Mouse (Mus musculus) adrenal gland (tissue): ENCODE results near the gene Zfp704.

Experiments
- intact Hi-C: fragments of 180-260 bp; cut with DNase I; formaldehyde crosslinking; loops from one replicate; pipeline ENCODE4 v1.15.1; 2025

Gene Zfp704

GRCm38 (mm10) chr3:9432796-9433526, 176.9 kb downstream of the Zfp704 start:
- intact Hi-C loops, result no loop called here

- intact Hi-C loops, result no loop called here
Measured at GRCm38 (mm10) chr3:9432226-9432625, 177.7 kb downstream of the Zfp704 start.

- intact Hi-C loops, result no loop called here
Measured at GRCm38 (mm10) chr3:9429946-9430345, 179.9 kb downstream of the Zfp704 start.

GRCm38 (mm10) chr3:9427826-9428225, 182.1 kb downstream of the Zfp704 start:
- intact Hi-C loops, result no loop called here

GRCm38 (mm10) chr3:9425661-9426060, 184.2 kb downstream of the Zfp704 start:
- intact Hi-C loops, result no loop called here

GRCm38 (mm10) chr3:9424637-9425036, 185.2 kb downstream of the Zfp704 start:
- intact Hi-C loops, result no loop called here

- intact Hi-C loops, result no loop called here
Measured at GRCm38 (mm10) chr3:9423669-9424068, 186.2 kb downstream of the Zfp704 start.

- intact Hi-C loops, result loop anchor here (10.0 kb wide), 2 partner anchors 334 to 536 kb away; no protein-coding TSS in a partner anchor
Measured at GRCm38 (mm10) chr3:9408896-9409295, 201.0 kb downstream of the Zfp704 start.

GRCm38 (mm10) chr3:9407801-9408200, 202.1 kb downstream of the Zfp704 start:
- intact Hi-C loops, result loop anchor here (10.0 kb wide), 2 partner anchors 333 to 537 kb away; no protein-coding TSS in a partner anchor

- intact Hi-C loops, result loop anchor here (10.0 kb wide), 2 partner anchors 332 to 538 kb away; no protein-coding TSS in a partner anchor
Measured at GRCm38 (mm10) chr3:9407119-9407546, 202.8 kb downstream of the Zfp704 start.

GRCm38 (mm10) chr3:9405341-9405740, 204.5 kb downstream of the Zfp704 start:
- intact Hi-C loops, result loop anchor here (10.0 kb wide), 2 partner anchors 331 to 539 kb away; no protein-coding TSS in a partner anchor

- intact Hi-C loops, result loop anchor here (5.0 to 10.0 kb wide), 3 partner anchors 189 to 541 kb away; no protein-coding TSS in a partner anchor
Measured at GRCm38 (mm10) chr3:9403255-9404050, 206.4 kb downstream of the Zfp704 start.

GRCm38 (mm10) chr3:9402836-9403235, 207.0 kb downstream of the Zfp704 start:
- intact Hi-C loops, result loop anchor here (5.0 to 10.0 kb wide), 3 partner anchors 189 to 542 kb away; no protein-coding TSS in a partner anchor

GRCm38 (mm10) chr3:9402345-9402744, 207.5 kb downstream of the Zfp704 start:
- intact Hi-C loops, result loop anchor here (5.0 to 10.0 kb wide), 3 partner anchors 190 to 542 kb away; no protein-coding TSS in a partner anchor

- intact Hi-C loops, result loop anchor here (2.0 to 10.0 kb wide), 5 partner anchors 67 to 543 kb away; no protein-coding TSS in a partner anchor
Measured at GRCm38 (mm10) chr3:9401685-9402084, 208.2 kb downstream of the Zfp704 start.

GRCm38 (mm10) chr3:9400886-9401221, 209.0 kb downstream of the Zfp704 start:
- intact Hi-C loops, result loop anchor here (2.0 to 10.0 kb wide), 5 partner anchors 68 to 544 kb away; no protein-coding TSS in a partner anchor

- intact Hi-C loops, result loop anchor here (2.0 to 10.0 kb wide), 5 partner anchors 68 to 544 kb away; no protein-coding TSS in a partner anchor
Measured at GRCm38 (mm10) chr3:9400201-9400885, 209.5 kb downstream of the Zfp704 start.

- intact Hi-C loops, result no loop called here
Measured at GRCm38 (mm10) chr3:9398271-9398670, 211.6 kb downstream of the Zfp704 start.
